Mouse (Mus musculus) CH12.LX (cell line): Measurements from ENCODE around the gene Unc119b. TPM values are rescaled to one million over a fixed set of nuclear protein-coding genes. Genes with fewer than 3 reads are reported as not detected.
A peak's percentile ranks its signal among the peaks of the same experiment; 100 is the strongest.

Experiments used
- DNase-seq: peaks from one replicate; pipeline ENCODE4 v3.0.0-alpha.2; 2013; ENCODE audit errors: extremely low read depth
- H3K27ac ChIP-seq: 2 replicates; pipeline ENCODE4 v1.5.1; 2012; ENCODE audit warnings: low read depth, mild to moderate bottlenecking, control low read depth, moderate library complexity; ENCODE audit not compliant: insufficient read depth
- H3K27me3 ChIP-seq: replicated peaks from 2 replicates; pipeline ENCODE3; 2012; ENCODE audit warnings: inconsistent platforms
- H3K36me3 ChIP-seq, 2 experiments: replicated peaks in 1 of 2; 2 replicates each; pipeline versions ENCODE3 to v1.6.1; 2012; ENCODE audit warnings: inconsistent platforms in 1 of 2, low read length in 1 of 2, mild to moderate bottlenecking in 1 of 2, mixed read lengths in 1 of 2, moderate library complexity in 1 of 2; ENCODE audit not compliant: control insufficient read depth in 1 of 2, insufficient read depth in 1 of 2
- H3K4me1 ChIP-seq, 2 experiments: 2 replicates each; pipeline ENCODE4 v1.6.1; 2012; ENCODE audit warnings: inconsistent platforms in 1 of 2, moderate library complexity in 1 of 2; ENCODE audit not compliant: insufficient read depth in 2 of 2, control insufficient read depth in 1 of 2
- H3K4me2 ChIP-seq: 2 replicates; pipeline ENCODE4 v1.6.1; 2012; ENCODE audit warnings: low read depth, mild to moderate bottlenecking, control low read depth; ENCODE audit not compliant: poor library complexity, insufficient read depth, severe bottlenecking
- H3K4me3 ChIP-seq, 3 experiments: fragments of 150-350 bp in 1 of 3; sonication (generic) in 1 of 3; replicated peaks in 1 of 3; 2 replicates each; pipeline versions ENCODE3 to v1.5.1; 2011 to 2012; ENCODE audit warnings: low read depth in 2 of 3, low read length in 2 of 3, mild to moderate bottlenecking in 2 of 3, moderate library complexity in 2 of 3, control low read depth in 1 of 3, improper control_type of control experiment in 1 of 3, inconsistent platforms in 1 of 3, mixed read lengths in 1 of 3; ENCODE audit not compliant: poor library complexity in 1 of 3
- H3K79me2 ChIP-seq: replicated peaks from 2 replicates; pipeline ENCODE4 v1.6.1; 2012; ENCODE audit warnings: mild to moderate bottlenecking, moderate library complexity; ENCODE audit not compliant: control insufficient read depth, poor library complexity, insufficient read depth, severe bottlenecking; ENCODE audit errors: extremely low read depth
- H3K9ac ChIP-seq: 2 replicates; pipeline ENCODE4 v1.6.1; 2012; ENCODE audit warnings: low read depth, mild to moderate bottlenecking, control low read depth, moderate library complexity; ENCODE audit not compliant: insufficient read depth
- H3K9me3 ChIP-seq: replicated peaks from 2 replicates; pipeline ENCODE3; 2012; ENCODE audit warnings: low read length, inconsistent platforms, mixed read lengths
- BHLHE40 ChIP-seq: IDR thresholded peaks from 2 replicates; pipeline ENCODE4 v1.6.1; 2011; ENCODE audit warnings: mild to moderate bottlenecking, low read depth, low read length, improper control_type of control experiment
- CHD1 ChIP-seq: IDR thresholded peaks from 2 replicates; pipeline ENCODE4 v1.6.1; 2012; ENCODE audit warnings: low read depth, low read length, improper control_type of control experiment, inconsistent platforms
- CHD2 ChIP-seq: IDR thresholded peaks from 2 replicates; pipeline ENCODE4 v1.6.1; 2011; ENCODE audit warnings: low read length, improper control_type of control experiment
- CTCF ChIP-seq, 2 experiments: IDR thresholded peaks in 1 of 2; conservative IDR thresholded peaks in 1 of 2; 2 replicates each; pipeline ENCODE4 v1.5.1; 2011 to 2012; ENCODE audit warnings: low read depth in 2 of 2, low read length in 2 of 2, improper control_type of control experiment in 1 of 2, inconsistent platforms in 1 of 2, mild to moderate bottlenecking in 1 of 2, moderate library complexity in 1 of 2
- ELF1 ChIP-seq: IDR thresholded peaks from 2 replicates; pipeline ENCODE4 v1.6.1; 2014; ENCODE audit warnings: low read depth, mild to moderate bottlenecking, inconsistent platforms, low read length, improper control_type of control experiment
- ETS1 ChIP-seq: conservative IDR thresholded peaks from 2 replicates; pipeline ENCODE4 v1.6.1; 2012; ENCODE audit warnings: low read depth, mild to moderate bottlenecking, inconsistent platforms, low read length, improper control_type of control experiment, moderate library complexity
- GABPA ChIP-seq: IDR thresholded peaks from 2 replicates; pipeline ENCODE4 v1.6.1; 2012; ENCODE audit warnings: low read depth, low read length, improper control_type of control experiment, inconsistent platforms; ENCODE audit not compliant: insufficient replicate concordance
- HCFC1 ChIP-seq: IDR thresholded peaks from 2 replicates; pipeline ENCODE4 v1.6.1; 2012; ENCODE audit warnings: low read depth, mild to moderate bottlenecking, inconsistent platforms, low read length, improper control_type of control experiment
- KAT2A ChIP-seq: IDR thresholded peaks from 2 replicates; pipeline ENCODE4 v1.6.1; 2012; ENCODE audit warnings: low read length, improper control_type of control experiment, inconsistent platforms; ENCODE audit not compliant: insufficient replicate concordance
- MAZ ChIP-seq: IDR thresholded peaks from 2 replicates; pipeline ENCODE4 v1.6.1; 2012; ENCODE audit warnings: low read depth, mild to moderate bottlenecking, inconsistent platforms, low read length, improper control_type of control experiment, moderate library complexity
- NELFE ChIP-seq: IDR thresholded peaks from 2 replicates; pipeline ENCODE4 v1.6.1; 2011; ENCODE audit warnings: low read depth, low read length, improper control_type of control experiment
- POLR2A ChIP-seq: IDR thresholded peaks from 2 replicates; pipeline ENCODE4 v1.6.1; 2011; ENCODE audit warnings: low read depth, mild to moderate bottlenecking, improper control_type of control experiment, low read length
- POLR2AphosphoS2 ChIP-seq: IDR thresholded peaks from 2 replicates; pipeline ENCODE4 v1.6.1; 2011; ENCODE audit warnings: low read depth, low read length, improper control_type of control experiment
- RAD21 ChIP-seq: IDR thresholded peaks from 2 replicates; pipeline ENCODE4 v1.6.1; 2011; ENCODE audit warnings: low read depth, mild to moderate bottlenecking, low read length, improper control_type of control experiment, moderate library complexity
- RCOR1 ChIP-seq: conservative IDR thresholded peaks from 2 replicates; pipeline ENCODE4 v1.6.1; 2012; ENCODE audit warnings: low read depth, mild to moderate bottlenecking, inconsistent platforms, low read length, improper control_type of control experiment
- SIN3A ChIP-seq: IDR thresholded peaks from 2 replicates; pipeline ENCODE4 v1.6.1; 2012; ENCODE audit warnings: low read length, improper control_type of control experiment, inconsistent platforms
- USF1 ChIP-seq: IDR thresholded peaks from 2 replicates; pipeline ENCODE4 v1.6.1; 2014; ENCODE audit warnings: low read depth, mild to moderate bottlenecking, inconsistent platforms, low read length, improper control_type of control experiment
- USF2 ChIP-seq: conservative IDR thresholded peaks from 2 replicates; pipeline ENCODE4 v1.6.1; 2011; ENCODE audit warnings: low read depth, low read length, improper control_type of control experiment
- ZC3H11A ChIP-seq: IDR thresholded peaks from 2 replicates; pipeline ENCODE4 v1.6.1; 2012; ENCODE audit warnings: low read depth, mild to moderate bottlenecking, inconsistent platforms, low read length, improper control_type of control experiment
- ZKSCAN1 ChIP-seq: IDR thresholded peaks from 2 replicates; pipeline ENCODE4 v1.6.1; 2012; ENCODE audit warnings: low read depth, inconsistent platforms, low read length, improper control_type of control experiment, borderline replicate concordance
- ZMIZ1 ChIP-seq: IDR thresholded peaks from 2 replicates; pipeline ENCODE4 v1.6.1; 2012; ENCODE audit warnings: low read depth, mild to moderate bottlenecking, inconsistent platforms, low read length, improper control_type of control experiment
- dilution Hi-C: fragments of 300-500 bp; cut with MboI; formaldehyde crosslinking; loops from 2 replicates; pipeline ENCODE4 v1.14.3; 2020; ENCODE audit warnings: low sequenced_read_pairs; ENCODE audit not compliant: extremely low pct_unique_long_range_greater_than_20kb, extremely low pct_ligation_motif_present
- in situ Hi-C: fragments of 300-500 bp; cut with MboI; formaldehyde crosslinking; loops from 3 replicates; pipeline ENCODE4 v1.14.3; 2019; ENCODE audit warnings: low sequenced_read_pairs, low pct_ligation_motif_present, low pct_unique_long_range_greater_than_20kb, mixed read lengths
- polyA plus RNA-seq: library from polyadenylated mRNA; unstranded; fragments of >175 nt; gene quantifications from 2 replicates; pipeline ENCODE4 v1.2.1, GENCODE M21; 2012; ENCODE audit warnings: low read depth; ENCODE audit not compliant: insufficient read length
- total RNA-seq, 2 experiments: library from RNA; depleted of rRNA; stranded (reverse); fragments of 300-350 nt in 1 of 2; fragments of >200 nt in 1 of 2; gene quantifications; 2 replicates each; pipeline ENCODE4 v1.2.3; 2012 to 2014

The Unc119b gene
- total and polyA plus RNA-seq, 3 experiments, result 13.3 to 22.6 (median 18.4) TPM

- DNase-seq, result no peak
- Histone ChIP-seq H3K4me1 (peaks cover 9 to 30% of the 10 kb centered on the region in 2 experiments), H3K9me3 (peaks cover 3% of the 10 kb centered on the region)
These were observed 18.3 kb downstream of the Unc119b start for GRCm38 (mm10) chr5:115116426-115116825.

GRCm38 (mm10) chr5:115114501-115114900 lies 20.3 kb downstream of the Unc119b start:
- no peak overlapping the region for H3K9ac ChIP-seq
- in situ Hi-C loops, result no loop called here
- peaks cover 3% of the 10 kb centered on the region for H3K9me3 ChIP-seq
- no peak overlapping the region for H3K27ac ChIP-seq
- TF ChIP-seq POLR2AphosphoS2 (no peak), ETS1 (no peak), GABPA (no peak), ELF1 (no peak), ZKSCAN1 (no peak), KAT2A (no peak), RAD21 (no peak), USF2 (no peak), MAZ (no peak), ZC3H11A (no peak), ZMIZ1 (no peak), SIN3A (no peak), RCOR1 (no peak), CTCF (conservative IDR thresholded peaks at IDR 0.05 in 1 of 2, IDR thresholded peaks at IDR 0.05 in 1 of 2; ENCODE audit: low read depth in 2 of 2, low read length in 2 of 2) (no peak), POLR2A (no peak), NELFE (no peak), CHD1 (no peak), USF1 (no peak), CHD2 (no peak), BHLHE40 (no peak)
- no peaks in the 10 kb centered on the region for H3K27me3 ChIP-seq
- H3K4me3 ChIP-seq, result no peak overlapping the region
- H3K36me3 ChIP-seq, result peaks cover 48 to 74% of the 10 kb centered on the region in 2 experiments
- dilution Hi-C loops, result no loop called here
- no peak overlapping the region for H3K4me2 ChIP-seq
- no peak for DNase-seq
- peaks cover 3 to 12% of the 10 kb centered on the region in 2 experiments; a peak in 2 of 4 replicates for H3K4me1 ChIP-seq
- H3K79me2 ChIP-seq, result no peaks in the 10 kb centered on the region; the same call in 1 of the 2 replicates

More at GRCm38 (mm10) chr5:115116426-115116825, 18.3 kb downstream of the Unc119b start:
- in situ Hi-C loops (no loop called here), dilution Hi-C loops (no loop called here)
- H3K36me3 ChIP-seq, result peaks cover 40 to 55% of the 10 kb centered on the region in 2 experiments
- H3K79me2 ChIP-seq, result no peaks in the 10 kb centered on the region; the same call in 1 of the 2 replicates
- H3K27me3 ChIP-seq, result no peaks in the 10 kb centered on the region
- H3K4me2 ChIP-seq, result no peak overlapping the region
- TF ChIP-seq ELF1 (no peak), RCOR1 (no peak), HCFC1 (no peak), CTCF (conservative IDR thresholded peaks at IDR 0.05 in 1 of 2, IDR thresholded peaks at IDR 0.05 in 1 of 2; ENCODE audit: low read depth in 2 of 2, low read length in 2 of 2) (peak in 1 of 2 experiments; percentile 4; a peak in 1 of 4 replicates)
- H3K27ac ChIP-seq, result no peak overlapping the region
- H3K4me3 ChIP-seq, result no peak overlapping the region
- H3K9ac ChIP-seq, result no peak overlapping the region
